Mouse (Mus musculus): ENCODE measurements around the gene BC049762. TPM values are rescaled to one million over a fixed set of nuclear protein-coding genes. Genes with fewer than 3 reads are reported as not detected.

The BC049762 gene
- polyA plus RNA-seq, 1 experiment from 2014 or later: 0.15 TPM

GRCm38 (mm10) chr11:51290066-51290955 is 27.5 kb upstream of the BC049762 start:
- peak overlapping the region; percentile 46; the same call in 1 of the 2 replicates for H3K9ac ChIP-seq (ENCODE audit: low read depth, low read length)
- peak overlapping the region; percentile 62 for H3K4me3 ChIP-seq (ENCODE audit: low read depth, low read length)
- peaks cover 2% of the 10 kb centered on the region; the same call in 1 of the 2 replicates for H3K4me1 ChIP-seq (ENCODE audit: control insufficient read depth, low read depth, low read length)
- WGBS (ENCODE audit: insufficient replicate concordance): 2% methylated on average over 66 of the region's 74 CpGs
- ATAC-seq (ENCODE audit: low read depth): peak; percentile 27; the same call in 1 of the 2 replicates
- no peaks in the 10 kb centered on the region for H3K36me3 ChIP-seq (ENCODE audit: control insufficient read depth, insufficient read depth)
- no peak overlapping the region for H3K27ac ChIP-seq (ENCODE audit: low read length)
- H3K27me3 ChIP-seq (ENCODE audit: control insufficient read depth, insufficient read depth, low read depth, low read length): peaks cover 31% of the 10 kb centered on the region
- H3K9me3 ChIP-seq (replicated peaks; ENCODE audit: control insufficient read depth, low read length): no peaks in the 10 kb centered on the region
- peak overlapping the region; percentile 72 for H3K4me2 ChIP-seq (ENCODE audit: low read depth, low read length)

- Histone ChIP-seq H3K4me2 (ENCODE audit: low read depth, low read length) (peak within 1 kb of the TSS; percentile 72), H3K4me1 (ENCODE audit: control insufficient read depth, low read depth, low read length) (peaks cover 2% of the 10 kb centered on the region; the same call in 1 of the 2 replicates), H3K9ac (ENCODE audit: low read depth, low read length) (peak within 1 kb of the TSS; percentile 46; the same call in 1 of the 2 replicates), H3K27me3 (ENCODE audit: control insufficient read depth, insufficient read depth, low read depth, low read length) (peaks cover 31% of the 10 kb centered on the region), H3K27ac (ENCODE audit: low read length) (no peak within 1 kb of the TSS), H3K36me3 (ENCODE audit: control insufficient read depth, insufficient read depth) (no peaks in the 10 kb centered on the region), H3K4me3 (ENCODE audit: low read depth, low read length) (peak within 1 kb of the TSS; percentile 62), H3K9me3 (replicated peaks; ENCODE audit: control insufficient read depth, low read length) (no peaks in the 10 kb centered on the region)
- 1% methylated on average over 37 of the region's 38 CpGs for WGBS (ENCODE audit: insufficient replicate concordance)
- ATAC-seq (ENCODE audit: low read depth): peak; percentile 79
Observed at GRCm38 (mm10) chr11:51289564-51290041, 26.8 kb upstream of the BC049762 start, which contains the start of gene Col23a1. TSS of gene Col23a1 (plus strand) at chr11:51289920.

GRCm38 (mm10) chr11:51274418-51274817 is 11.6 kb upstream of the BC049762 start:
- Histone ChIP-seq H3K4me2 (ENCODE audit: low read depth, low read length) (no peak overlapping the region), H3K36me3 (ENCODE audit: control insufficient read depth, insufficient read depth) (peaks cover 69% of the 10 kb centered on the region), H3K9me3 (replicated peaks; ENCODE audit: control insufficient read depth, low read length) (no peaks in the 10 kb centered on the region), H3K27ac (ENCODE audit: low read length) (no peak overlapping the region), H3K27me3 (ENCODE audit: control insufficient read depth, insufficient read depth, low read depth, low read length) (no peaks in the 10 kb centered on the region), H3K9ac (ENCODE audit: low read depth, low read length) (no peak overlapping the region), H3K4me3 (ENCODE audit: low read depth, low read length) (no peak overlapping the region), H3K4me1 (ENCODE audit: control insufficient read depth, low read depth, low read length) (no peaks in the 10 kb centered on the region)
- 66% methylated on average over 1 of the region's 1 CpGs for WGBS (ENCODE audit: insufficient replicate concordance)
- ATAC-seq (ENCODE audit: low read depth): no peak

- Histone ChIP-seq H3K9ac (ENCODE audit: low read depth, low read length) (peak overlapping the region; percentile 99; the same call in 1 of the 2 replicates), H3K27me3 (ENCODE audit: control insufficient read depth, insufficient read depth, low read depth, low read length) (no peaks in the 10 kb centered on the region), H3K4me1 (ENCODE audit: control insufficient read depth, low read depth, low read length) (peaks cover 25% of the 10 kb centered on the region), H3K27ac (ENCODE audit: low read length) (peak overlapping the region; percentile 1; the same call in 1 of the 2 replicates), H3K4me3 (ENCODE audit: low read depth, low read length) (peak overlapping the region; percentile 76), H3K9me3 (replicated peaks; ENCODE audit: control insufficient read depth, low read length) (no peaks in the 10 kb centered on the region), H3K36me3 (ENCODE audit: control insufficient read depth, insufficient read depth) (peaks cover 18% of the 10 kb centered on the region), H3K4me2 (ENCODE audit: low read depth, low read length) (peak overlapping the region; percentile 93)
- WGBS (ENCODE audit: insufficient replicate concordance): 45% methylated on average over 3 of the region's 3 CpGs
- ATAC-seq (ENCODE audit: low read depth): no peak
Observed at GRCm38 (mm10) chr11:51265326-51265725, 2.5 kb upstream of the BC049762 start.

- peak overlapping the region; percentile 93 for H3K4me2 ChIP-seq (ENCODE audit: low read depth, low read length)
- ATAC-seq (ENCODE audit: low read depth): 0 out of 2 replicates have a peak, but pooled peaks have one; percentile 13
- peak overlapping the region; percentile 76 for H3K4me3 ChIP-seq (ENCODE audit: low read depth, low read length)
- H3K27ac ChIP-seq (ENCODE audit: low read length): peak overlapping the region; percentile 69
- H3K9ac ChIP-seq (ENCODE audit: low read depth, low read length): peak overlapping the region; percentile 99
- H3K9me3 ChIP-seq (replicated peaks; ENCODE audit: control insufficient read depth, low read length): no peaks in the 10 kb centered on the region
- no peaks in the 10 kb centered on the region for H3K27me3 ChIP-seq (ENCODE audit: control insufficient read depth, insufficient read depth, low read depth, low read length)
- peaks cover 12% of the 10 kb centered on the region for H3K36me3 ChIP-seq (ENCODE audit: control insufficient read depth, insufficient read depth)
- WGBS (ENCODE audit: insufficient replicate concordance): 3% methylated on average over 6 of the region's 6 CpGs
- H3K4me1 ChIP-seq (ENCODE audit: control insufficient read depth, low read depth, low read length): peaks cover 25% of the 10 kb centered on the region
Observed at GRCm38 (mm10) chr11:51264352-51264751, 1.5 kb upstream of the BC049762 start.

GRCm38 (mm10) chr11:51263286-51263831 is 513 bp upstream of the BC049762 start:
- H3K9me3 ChIP-seq (replicated peaks; ENCODE audit: control insufficient read depth, low read length): no peaks in the 10 kb centered on the region
- peak overlapping the region; percentile 76 for H3K4me3 ChIP-seq (ENCODE audit: low read depth, low read length)
- WGBS (ENCODE audit: insufficient replicate concordance): 0% methylated on average over 49 of the region's 50 CpGs
- peaks cover 8% of the 10 kb centered on the region for H3K36me3 ChIP-seq (ENCODE audit: control insufficient read depth, insufficient read depth)
- H3K27ac ChIP-seq (ENCODE audit: low read length): peak overlapping the region; percentile 98
- H3K27me3 ChIP-seq (ENCODE audit: control insufficient read depth, insufficient read depth, low read depth, low read length): no peaks in the 10 kb centered on the region
- H3K4me2 ChIP-seq (ENCODE audit: low read depth, low read length): peak overlapping the region; percentile 93
- peak overlapping the region; percentile 99 for H3K9ac ChIP-seq (ENCODE audit: low read depth, low read length)
- peak; percentile 37 for ATAC-seq (ENCODE audit: low read depth)
- peaks cover 25% of the 10 kb centered on the region for H3K4me1 ChIP-seq (ENCODE audit: control insufficient read depth, low read depth, low read length)

GRCm38 (mm10) chr11:51261680-51262219 is 1.1 kb downstream of the BC049762 start, which contains the start of gene Clk4:
TSS of gene Clk4 (plus strand) at chr11:51261730.
- peaks cover 25% of the 10 kb centered on the region for H3K4me1 ChIP-seq (ENCODE audit: control insufficient read depth, low read depth, low read length)
- H3K4me3 ChIP-seq (ENCODE audit: low read depth, low read length): peak within 1 kb of the TSS; percentile 76
- no peaks in the 10 kb centered on the region for H3K27me3 ChIP-seq (ENCODE audit: control insufficient read depth, insufficient read depth, low read depth, low read length)
- H3K36me3 ChIP-seq (ENCODE audit: control insufficient read depth, insufficient read depth): peaks cover 2% of the 10 kb centered on the region
- H3K27ac ChIP-seq (ENCODE audit: low read length): peak within 1 kb of the TSS; percentile 98
- H3K9me3 ChIP-seq (replicated peaks; ENCODE audit: control insufficient read depth, low read length): no peaks in the 10 kb centered on the region
- 59% methylated on average over 3 of the region's 3 CpGs for WGBS (ENCODE audit: insufficient replicate concordance)
- peak within 1 kb of the TSS; percentile 99 for H3K9ac ChIP-seq (ENCODE audit: low read depth, low read length)
- H3K4me2 ChIP-seq (ENCODE audit: low read depth, low read length): peak within 1 kb of the TSS; percentile 98
- ATAC-seq (ENCODE audit: low read depth): no peak

GRCm38 (mm10) chr11:51257006-51257405 is 5.8 kb downstream of the BC049762 start:
- H3K4me2 ChIP-seq (ENCODE audit: low read depth, low read length): no peak overlapping the region
- H3K4me3 ChIP-seq (ENCODE audit: low read depth, low read length): no peak overlapping the region
- no peaks in the 10 kb centered on the region for H3K9me3 ChIP-seq (replicated peaks; ENCODE audit: control insufficient read depth, low read length)
- H3K27me3 ChIP-seq (ENCODE audit: control insufficient read depth, insufficient read depth, low read depth, low read length): no peaks in the 10 kb centered on the region
- peaks cover 2% of the 10 kb centered on the region for H3K4me1 ChIP-seq (ENCODE audit: control insufficient read depth, low read depth, low read length)
- no peak overlapping the region for H3K9ac ChIP-seq (ENCODE audit: low read depth, low read length)
- no peak overlapping the region for H3K27ac ChIP-seq (ENCODE audit: low read length)
- H3K36me3 ChIP-seq (ENCODE audit: control insufficient read depth, insufficient read depth): no peaks in the 10 kb centered on the region
- no peak for ATAC-seq (ENCODE audit: low read depth)
- WGBS (ENCODE audit: insufficient replicate concordance): 70% methylated on average over 4 of the region's 4 CpGs
